ENCODE assay signal across 11 mouse cellular contexts in the genomic region with DNA sequence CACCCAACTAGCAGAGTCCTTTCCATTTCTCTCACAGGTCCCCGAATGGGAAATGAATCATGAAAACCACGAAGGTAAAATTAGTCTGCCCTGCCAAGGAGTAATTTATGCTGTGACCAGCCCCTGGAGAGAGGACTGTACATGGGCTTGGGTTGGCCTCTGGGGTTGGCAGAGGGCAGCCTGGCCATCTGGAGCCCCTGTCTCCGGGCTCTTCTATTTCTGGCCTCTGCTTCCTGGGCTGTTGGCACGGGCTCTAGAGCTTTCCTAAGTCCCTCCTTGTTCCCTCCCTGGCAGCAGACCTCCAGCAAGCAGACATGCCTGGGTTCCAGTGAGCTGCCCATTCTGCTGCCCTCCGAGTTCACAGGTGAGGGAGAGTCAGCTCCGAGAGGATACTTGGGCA. TPM values are rescaled to one million over a fixed set of nuclear protein-coding genes. Genes with fewer than 3 reads are reported as not detected.
A peak's percentile ranks its signal among the peaks of the same experiment; 100 is the strongest.
DNase-seq lines count a peak whose midpoint lies in the region; ATAC-seq and TF ChIP-seq lines count a peak whose summit lies in the region.
"Had no signal": no experiment of that assay in that cellular context is flagged by ENCODE, and none has a peak within 500 bp of the region (broad histone marks: within the 10 kb centered on the region; RNA-seq: fewer than 3 reads in every experiment).

No protein-coding gene starts in this region.

- DNase-seq in heart, adult 8-10 months (ENCODE audit: low spot score) = peak; percentile 40
- no peak for DNase-seq in heart, postnatal 25 days (ENCODE audit: low spot score)
- DNase-seq in MN1 (ENCODE audit: low spot score) = peak; percentile 72
- peak; percentile 88 for DNase-seq in cerebellum, adult 11-12 months
- DNase-seq in retina, postnatal 1 day = no peak
- no peak for DNase-seq in right cerebral cortex, postnatal 4 days
- no peak for DNase-seq in thymus, adult 2 months
- DNase-seq: liver, postnatal 0 days had no signal

- intact Hi-C loops in heart, postnatal 25 days (cut with DNase I) = no loop called here

- no peaks in the 10 kb centered on the region for H3K36me3 ChIP-seq in heart, embryonic 14.5 days (ENCODE audit: control insufficient read depth, insufficient read depth, low read length)
- no peaks in the 10 kb centered on the region for H3K36me3 ChIP-seq in thymus, adult 2 months (ENCODE audit: control insufficient read depth, insufficient read depth, low read length)
- H3K36me3 ChIP-seq: midbrain, embryonic 13.5 days had no signal

- H3K4me1 ChIP-seq in heart, embryonic 14.5 days (ENCODE audit: control insufficient read depth in 2 of 2, insufficient read depth in 2 of 2, low read length in 2 of 2) = peaks cover 49 to 63% of the 10 kb centered on the region in 2 experiments
- H3K4me1 ChIP-seq in thymus, adult 2 months (replicated peaks; ENCODE audit: control insufficient read depth, insufficient read depth, low read length) = peaks cover 26% of the 10 kb centered on the region

- peak overlapping the region; percentile 27; the same call in 1 of the 2 replicates for H3K9ac ChIP-seq in heart, embryonic 14.5 days (ENCODE audit: low read length)
- H3K9ac ChIP-seq: embryonic facial prominence, embryonic 12.5 days; liver, postnatal 0 days; midbrain, embryonic 13.5 days had no signal

- no peak overlapping the region for H3K4me2 ChIP-seq in heart, embryonic 14.5 days (ENCODE audit: low read length)
- H3K4me2 ChIP-seq: embryonic facial prominence, embryonic 12.5 days; midbrain, embryonic 13.5 days had no signal

- H3K27ac ChIP-seq in heart, embryonic 14.5 days (replicated peaks in 1 of 2; ENCODE audit: control insufficient read depth in 1 of 2, insufficient read depth in 1 of 2, low read depth in 2 of 2, low read length in 2 of 2) = peak overlapping the region in 1 of 2 experiments; percentile 55; a peak in 2 of 4 replicates
- no peak overlapping the region for H3K27ac ChIP-seq in thymus, adult 2 months (ENCODE audit: control insufficient read depth, insufficient read depth, low read length)
- H3K27ac ChIP-seq: embryonic facial prominence, embryonic 12.5 days had no signal

- TF ChIP-seq POLR2A in thymus, adult 2 months (IDR thresholded peaks at IDR 0.05; ENCODE audit: control insufficient read depth, extremely low read depth, insufficient read depth, low read length, poor library complexity) = no peak

- ATAC-seq in heart, embryonic 14.5 days (ENCODE audit: insufficient number of reproducible peaks, insufficient read depth, low FRiP score, low read depth) = no peak
- ATAC-seq: liver, postnatal 0 days had no signal

- 57% methylated on average over 6 of the region's 6 CpGs for WGBS in heart, embryonic 14.5 days
- 48% methylated on average over 6 of the region's 6 CpGs for WGBS in thymus, adult 2 months

- TF ChIP-seq CTCF in thymus, adult 2 months (IDR thresholded peaks at IDR 0.05; ENCODE audit: borderline replicate concordance, control insufficient read depth, extremely low read depth, insufficient read depth, low read length, poor library complexity) = no peak

- no peaks in the 10 kb centered on the region for H3K27me3 ChIP-seq in heart, embryonic 14.5 days (ENCODE audit: control insufficient read depth, insufficient read depth, low read length)
- H3K27me3 ChIP-seq in thymus, adult 2 months (ENCODE audit: control insufficient read depth, insufficient read depth, low read length) = no peaks in the 10 kb centered on the region
- H3K27me3 ChIP-seq: embryonic facial prominence, embryonic 12.5 days; midbrain, embryonic 13.5 days had no signal

- no peak overlapping the region for H3K4me3 ChIP-seq in heart, embryonic 14.5 days (ENCODE audit: control insufficient read depth in 1 of 2, insufficient read depth in 1 of 2, low read depth in 1 of 2, low read length in 2 of 2)
- H3K4me3 ChIP-seq in thymus, adult 2 months (ENCODE audit: control insufficient read depth, insufficient read depth, low read length) = no peak overlapping the region
- H3K4me3 ChIP-seq: embryonic facial prominence, embryonic 12.5 days; midbrain, embryonic 13.5 days had no signal

- no peaks in the 10 kb centered on the region for H3K9me3 ChIP-seq in heart, embryonic 14.5 days (ENCODE audit: control insufficient read depth, low read length)
- H3K9me3 ChIP-seq: embryonic facial prominence, embryonic 12.5 days; midbrain, embryonic 13.5 days had no signal

RNA-seq across cellular contexts. Expression of a gene that starts 15.9 kb away (rescaled TPM):
- 10 to 100 TPM in 2 of 4 experiments, 1 to 10 TPM in 2; 5.7 to 10.5 (median 9.3) TPM for total RNA-seq in heart, adult 8-10 months (2022)
- 10 to 100 TPM in 1 of 2 experiments, 1 to 10 TPM in 1; 9.5 to 10.3 TPM for total RNA-seq in heart, postnatal 25 days (2021)
- 3.3 and 4.2 TPM in 2 replicates for polyA plus RNA-seq in heart, embryonic 14.5 days (2014; fragmentation: Nextera tagmentation; extraction: Ambion mirVana)
- polyA plus RNA-seq in thymus, adult 2 months (2012; rRNA removed) = 17.1 and 17.9 TPM in 2 replicates

Comparison
In these comparisons a context has a peak if more than half of its experiments do, and no peak if none do; other contexts are left out.
1. DNase-seq: peak in heart, adult 8-10 months (single experiment), MN1 (single experiment) and cerebellum, adult 11-12 months (single experiment); none in heart, postnatal 25 days (single experiment), retina, postnatal 1 day (single experiment), right cerebral cortex, postnatal 4 days (single experiment) and thymus, adult 2 months (single experiment).